Mouse (Mus musculus): ENCODE measurements around the gene Cxcr5. TPM values are rescaled to one million over a fixed set of nuclear protein-coding genes. Genes with fewer than 3 reads are reported as not detected.

The Cxcr5 gene
- polyA plus RNA-seq, 1 experiment from 2014 or later, result not detected

DNA sequence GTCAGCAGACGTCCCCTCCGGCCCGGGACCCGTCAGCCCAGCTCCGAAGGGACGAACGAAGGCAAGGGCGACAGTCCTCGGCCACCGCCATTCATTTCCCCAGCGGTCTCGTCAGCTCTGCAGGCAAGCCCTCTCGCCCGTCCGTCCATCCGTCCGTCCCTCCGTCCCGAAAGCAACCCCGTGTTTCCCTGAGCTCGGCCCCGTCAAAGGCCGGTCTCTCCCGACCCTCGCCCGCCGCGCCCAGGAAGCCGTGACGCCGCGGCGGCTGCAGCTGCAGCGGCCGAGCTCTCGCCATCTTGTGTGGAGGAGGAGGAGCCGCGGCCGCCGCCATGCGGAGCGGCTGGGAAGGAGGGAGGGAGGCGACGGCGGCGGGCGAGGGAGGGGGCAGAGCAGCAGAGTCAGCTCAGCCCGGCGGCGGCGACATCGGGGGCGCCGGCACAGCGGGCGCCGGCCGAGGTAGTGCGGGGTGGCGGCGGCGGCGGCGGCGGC, 42.7 kb upstream of the Cxcr5 start:
- Histone ChIP-seq H3K9me3 (replicated peaks; ENCODE audit: low read length) (no peaks in the 10 kb centered on the region), H3K9ac (ENCODE audit: low read depth, low read length) (peak overlapping the region; percentile 98), H3K4me3 (replicated peaks; ENCODE audit: low read depth, low read length) (peak overlapping the region; percentile 92), H3K4me2 (ENCODE audit: low read length) (peak overlapping the region; percentile 73), H3K36me3 (ENCODE audit: insufficient read depth, low read length) (0 out of 2 replicates have a peak, but pooled peaks cover 9% of the 10 kb centered on the region), H3K27ac (peak overlapping the region; percentile 99), H3K4me1 (replicated peaks; ENCODE audit: insufficient read depth, low read length) (peaks cover 17% of the 10 kb centered on the region), H3K27me3 (ENCODE audit: insufficient read depth, low read length) (no peaks in the 10 kb centered on the region)
- ATAC-seq (replicated peaks; ENCODE audit: low FRiP score, low read depth) (peak; percentile 81), DNase-seq (ENCODE audit: low spot score) (peak; percentile 91)
- WGBS, result under 1% methylated on average over 60 of the region's 65 CpGs
- peak; percentile 5; the same call in 1 of the 2 replicates for TF ChIP-seq CTCF (IDR thresholded peaks at IDR 0.05; ENCODE audit: low read depth)

DNA sequence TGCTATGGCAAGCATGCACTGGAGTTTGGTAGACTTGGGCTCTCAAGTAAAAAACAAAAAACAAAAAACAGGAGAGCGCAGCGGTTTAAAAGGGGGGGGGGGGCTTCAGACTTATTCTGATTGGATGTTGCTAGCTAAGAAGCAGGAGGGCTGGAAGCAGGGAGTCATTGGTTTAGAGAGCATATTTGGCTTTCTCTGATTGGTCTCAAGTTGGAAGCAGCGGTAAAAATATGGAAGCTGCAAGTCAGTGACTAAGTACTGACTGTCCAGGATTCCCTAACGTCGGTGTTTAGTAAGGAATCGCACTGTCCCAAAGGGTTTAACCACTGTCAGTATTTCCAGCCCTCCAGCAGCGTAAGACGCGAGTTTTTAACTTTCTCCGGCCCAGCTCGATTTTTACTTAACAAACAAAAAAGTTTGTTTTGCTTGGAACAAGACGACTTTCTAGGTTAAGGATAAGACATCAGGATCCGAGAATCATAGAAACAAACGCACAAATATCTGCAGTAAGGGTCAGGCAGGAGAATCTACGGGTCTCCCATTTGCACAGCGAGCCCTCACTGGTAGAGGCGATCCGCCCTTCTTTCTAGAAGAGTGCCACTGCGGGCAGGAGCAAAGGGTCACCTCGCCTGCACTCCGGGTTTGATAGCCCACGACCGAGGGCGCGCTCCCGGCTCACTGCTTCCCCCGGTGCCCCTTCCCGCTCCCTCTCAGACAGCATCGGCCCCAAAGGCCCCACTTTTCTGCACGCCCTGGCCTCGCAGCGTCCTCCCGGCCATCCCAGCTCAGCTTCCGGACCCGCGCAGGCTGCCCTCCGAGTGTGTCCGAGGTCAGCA, 42.0 kb upstream of the Cxcr5 start:
- peak overlapping the region; percentile 99 for H3K27ac ChIP-seq
- no peaks in the 10 kb centered on the region for H3K27me3 ChIP-seq (ENCODE audit: insufficient read depth, low read length)
- peak overlapping the region; percentile 92 for H3K4me3 ChIP-seq (replicated peaks; ENCODE audit: low read depth, low read length)
- ATAC-seq (replicated peaks; ENCODE audit: low FRiP score, low read depth) (peak; percentile 63), DNase-seq (ENCODE audit: low spot score) (peak; percentile 98)
- peak overlapping the region; percentile 73 for H3K4me2 ChIP-seq (ENCODE audit: low read length)
- no peaks in the 10 kb centered on the region for H3K9me3 ChIP-seq (replicated peaks; ENCODE audit: low read length)
- TF ChIP-seq CTCF (IDR thresholded peaks at IDR 0.05; ENCODE audit: low read depth), result no peak
- 0 out of 2 replicates have a peak, but pooled peaks cover 8% of the 10 kb centered on the region for H3K36me3 ChIP-seq (ENCODE audit: insufficient read depth, low read length)
- H3K9ac ChIP-seq (ENCODE audit: low read depth, low read length), result peak overlapping the region; percentile 98
- WGBS, result under 1% methylated on average over 38 of the region's 38 CpGs
- peaks cover 21% of the 10 kb centered on the region for H3K4me1 ChIP-seq (replicated peaks; ENCODE audit: insufficient read depth, low read length)

DNA sequence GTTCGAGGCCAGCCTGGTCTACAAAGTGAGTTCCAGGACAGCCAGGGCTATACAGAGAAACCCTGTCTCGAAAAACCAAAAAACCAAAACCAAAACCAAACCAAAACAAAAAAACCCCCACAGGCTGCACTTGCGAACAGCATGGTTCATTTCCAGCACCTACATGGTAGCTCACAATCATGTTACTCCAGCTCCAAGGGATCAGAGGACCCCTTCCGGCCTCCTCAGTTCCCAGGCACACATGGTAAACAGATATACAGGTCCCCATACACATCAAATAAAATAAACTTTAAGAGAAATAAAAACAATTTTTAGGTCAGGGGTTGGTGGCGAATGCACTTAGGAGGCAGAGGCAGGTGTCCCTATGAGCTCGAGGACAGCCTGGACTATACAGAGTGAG, 41.1 kb upstream of the Cxcr5 start:
- no peak for ATAC-seq (replicated peaks; ENCODE audit: low FRiP score, low read depth)
- WGBS, result 61% methylated on average over 6 of the region's 6 CpGs
- Histone ChIP-seq H3K4me2 (ENCODE audit: low read length) (peak overlapping the region; percentile 73), H3K27ac (peak overlapping the region; percentile 99), H3K4me1 (replicated peaks; ENCODE audit: insufficient read depth, low read length) (peaks cover 19% of the 10 kb centered on the region), H3K9ac (ENCODE audit: low read depth, low read length) (peak overlapping the region; percentile 98; the same call in 1 of the 2 replicates), H3K4me3 (replicated peaks; ENCODE audit: low read depth, low read length) (peak overlapping the region; percentile 92), H3K27me3 (ENCODE audit: insufficient read depth, low read length) (no peaks in the 10 kb centered on the region), H3K9me3 (replicated peaks; ENCODE audit: low read length) (no peaks in the 10 kb centered on the region), H3K36me3 (ENCODE audit: insufficient read depth, low read length) (0 out of 2 replicates have a peak, but pooled peaks cover 5% of the 10 kb centered on the region)
- no peak for DNase-seq (ENCODE audit: low spot score)
- TF ChIP-seq CTCF (IDR thresholded peaks at IDR 0.05; ENCODE audit: low read depth), result no peak

DNA sequence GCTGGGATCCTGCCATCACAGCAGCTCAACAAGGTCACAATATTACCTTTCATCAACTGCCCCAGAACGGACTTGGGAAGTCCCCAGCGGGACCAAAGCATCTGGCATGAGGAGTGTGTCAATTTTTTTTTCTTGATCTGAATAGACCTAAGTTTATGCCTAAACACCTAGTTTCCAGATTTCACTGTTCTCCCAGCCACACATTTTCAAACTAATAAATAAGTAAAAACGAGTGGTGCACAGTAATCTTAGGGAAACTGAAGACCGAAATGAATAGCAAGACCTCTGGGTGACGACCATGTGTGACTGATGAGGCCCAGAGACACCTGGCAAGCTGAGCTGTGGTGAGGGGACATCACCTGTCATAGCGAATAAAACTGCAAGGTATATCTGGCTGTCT, 39.1 kb upstream of the Cxcr5 start:
- Histone ChIP-seq H3K4me3 (replicated peaks; ENCODE audit: low read depth, low read length) (no peak overlapping the region), H3K4me2 (ENCODE audit: low read length) (no peak overlapping the region), H3K27me3 (ENCODE audit: insufficient read depth, low read length) (no peaks in the 10 kb centered on the region), H3K9ac (ENCODE audit: low read depth, low read length) (no peak overlapping the region), H3K27ac (no peak overlapping the region), H3K9me3 (replicated peaks; ENCODE audit: low read length) (no peaks in the 10 kb centered on the region), H3K36me3 (ENCODE audit: insufficient read depth, low read length) (no peaks in the 10 kb centered on the region), H3K4me1 (replicated peaks; ENCODE audit: insufficient read depth, low read length) (peaks cover 10% of the 10 kb centered on the region)
- DNase-seq (ENCODE audit: low spot score) (no peak), ATAC-seq (replicated peaks; ENCODE audit: low FRiP score, low read depth) (no peak)
- WGBS, result 84% methylated on average over 6 of the region's 6 CpGs
- no peak for TF ChIP-seq CTCF (IDR thresholded peaks at IDR 0.05; ENCODE audit: low read depth)

DNA sequence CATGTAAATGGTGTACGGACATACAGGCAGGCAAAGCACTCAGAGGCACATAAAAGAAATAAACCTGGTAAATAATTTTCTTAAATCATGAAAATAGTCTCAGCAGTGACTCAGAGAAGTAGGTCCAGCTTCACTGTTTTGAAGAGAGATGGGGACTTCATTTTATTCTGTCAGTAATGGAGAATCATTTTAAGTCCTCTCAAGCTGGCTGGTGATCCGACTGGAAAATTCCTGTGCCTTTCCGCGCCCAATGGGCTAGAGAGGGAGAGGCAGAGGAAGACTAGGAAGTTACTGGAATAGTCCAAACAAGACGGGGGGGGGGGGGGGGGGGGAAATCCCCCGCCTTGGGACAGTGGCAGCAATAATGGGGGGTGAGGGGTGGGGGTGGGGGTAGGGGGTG, 37.9 kb upstream of the Cxcr5 start:
- DNase-seq (ENCODE audit: low spot score) (peak; percentile 40), ATAC-seq (replicated peaks; ENCODE audit: low FRiP score, low read depth) (no peak)
- H3K9me3 ChIP-seq (replicated peaks; ENCODE audit: low read length), result no peaks in the 10 kb centered on the region
- no peaks in the 10 kb centered on the region for H3K36me3 ChIP-seq (ENCODE audit: insufficient read depth, low read length)
- peak overlapping the region; percentile 33 for H3K4me2 ChIP-seq (ENCODE audit: low read length)
- no peak overlapping the region for H3K4me3 ChIP-seq (replicated peaks; ENCODE audit: low read depth, low read length)
- peak overlapping the region; percentile 64 for H3K27ac ChIP-seq
- peaks cover 10% of the 10 kb centered on the region for H3K4me1 ChIP-seq (replicated peaks; ENCODE audit: insufficient read depth, low read length)
- 14% methylated on average over 6 of the region's 6 CpGs for WGBS
- H3K27me3 ChIP-seq (ENCODE audit: insufficient read depth, low read length), result no peaks in the 10 kb centered on the region
- H3K9ac ChIP-seq (ENCODE audit: low read depth, low read length), result peak overlapping the region; percentile 29; the same call in 1 of the 2 replicates
- TF ChIP-seq CTCF (IDR thresholded peaks at IDR 0.05; ENCODE audit: low read depth), result no peak

DNA sequence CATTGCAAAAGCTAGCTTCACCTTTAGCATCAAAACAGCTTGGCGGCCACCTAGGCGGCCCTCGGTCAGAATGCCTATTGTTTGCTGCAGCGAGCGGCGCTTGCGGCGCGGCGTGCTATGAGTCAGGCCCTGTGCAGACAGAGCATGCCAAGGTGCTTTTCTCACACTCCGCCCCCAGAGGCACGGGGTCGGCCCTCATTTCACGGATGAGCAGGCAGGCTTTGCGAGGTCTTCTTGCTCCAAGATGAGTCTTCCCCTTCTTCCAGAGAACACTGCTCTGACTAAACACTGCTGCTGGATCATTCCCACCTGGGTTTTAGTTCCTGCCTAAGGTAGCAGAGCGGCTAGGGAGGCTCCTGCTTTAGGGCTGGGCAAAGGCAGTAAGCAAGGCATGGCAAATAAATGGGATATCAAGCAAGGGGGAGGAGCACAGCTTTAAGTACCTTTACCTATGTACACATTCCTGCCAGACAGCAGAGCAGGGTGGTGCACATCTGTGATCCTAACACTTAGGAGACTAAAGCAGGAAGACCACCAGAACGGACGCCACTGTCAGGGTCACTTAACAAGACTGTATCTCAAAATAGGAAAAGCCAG, 37.3 kb upstream of the Cxcr5 start:
- TF ChIP-seq CTCF (IDR thresholded peaks at IDR 0.05; ENCODE audit: low read depth), result no peak
- no peaks in the 10 kb centered on the region for H3K27me3 ChIP-seq (ENCODE audit: insufficient read depth, low read length)
- DNase-seq (ENCODE audit: low spot score) (peak; percentile 64), ATAC-seq (replicated peaks; ENCODE audit: low FRiP score, low read depth) (peak; percentile 70)
- H3K27ac ChIP-seq, result peak overlapping the region; percentile 64
- H3K4me1 ChIP-seq (replicated peaks; ENCODE audit: insufficient read depth, low read length), result peaks cover 10% of the 10 kb centered on the region
- no peak overlapping the region for H3K4me3 ChIP-seq (replicated peaks; ENCODE audit: low read depth, low read length)
- WGBS, result 5% methylated on average over 18 of the region's 18 CpGs
- peak overlapping the region; percentile 29; the same call in 1 of the 2 replicates for H3K9ac ChIP-seq (ENCODE audit: low read depth, low read length)
- no peaks in the 10 kb centered on the region for H3K36me3 ChIP-seq (ENCODE audit: insufficient read depth, low read length)
- H3K4me2 ChIP-seq (ENCODE audit: low read length), result peak overlapping the region; percentile 33
- H3K9me3 ChIP-seq (replicated peaks; ENCODE audit: low read length), result no peaks in the 10 kb centered on the region
